Mouse (Mus musculus): ENCODE data around the gene Wipf1.

Gene Wipf1

DNA sequence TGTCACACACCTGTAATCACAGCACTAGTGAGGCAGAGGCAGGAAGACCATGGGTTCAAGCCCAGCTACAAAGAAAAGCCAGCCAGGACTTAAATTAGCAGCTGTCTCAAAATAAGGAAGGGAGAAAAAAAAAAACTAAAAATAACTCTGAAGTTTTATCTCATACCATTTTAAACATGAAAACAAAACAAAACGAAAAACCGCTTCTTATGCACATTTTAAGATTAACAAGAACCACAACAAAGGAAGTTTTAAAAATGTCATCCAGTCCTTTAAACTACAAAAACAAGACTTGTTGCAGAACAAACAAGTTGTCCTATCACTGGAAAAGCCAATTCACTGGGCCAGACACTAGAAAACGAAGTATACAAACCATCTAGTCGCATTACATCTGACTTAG lies 144.4 kb downstream of the Wipf1 start:
- no peak for DNase-seq (ENCODE audit: low spot score)

DNA sequence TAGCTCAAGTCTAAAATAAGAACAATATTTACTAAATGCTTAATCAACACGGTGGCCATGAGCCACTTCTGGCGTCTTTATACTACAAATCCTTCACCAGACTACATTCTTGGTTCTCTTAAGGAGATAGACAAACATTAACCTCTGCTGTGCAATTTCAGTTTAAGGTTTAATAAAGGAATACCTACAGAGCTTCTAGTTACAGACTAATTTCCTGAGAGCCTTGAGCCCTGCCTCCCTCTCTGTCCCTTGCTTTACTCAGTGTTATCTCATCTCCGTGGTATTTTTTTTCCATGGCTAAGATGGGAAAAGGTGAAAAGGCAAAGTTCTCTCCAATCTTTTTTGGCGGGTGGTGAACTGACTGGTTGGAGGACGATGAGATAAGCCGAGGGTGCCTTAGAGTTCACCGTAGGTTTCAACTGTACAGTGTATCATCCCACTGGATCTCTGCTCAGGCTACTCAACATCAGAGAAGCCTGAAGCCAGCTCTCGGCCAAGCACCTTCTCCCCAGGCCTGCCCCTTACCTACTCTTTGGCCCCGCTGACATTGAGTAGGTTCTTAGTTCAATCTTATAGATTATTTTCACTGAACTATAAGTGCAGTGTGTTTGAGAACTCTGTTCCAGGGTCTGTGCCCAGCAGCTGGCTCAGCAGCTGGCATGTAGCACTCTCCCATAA lies 149.1 kb downstream of the Wipf1 start:
- DNase-seq (ENCODE audit: low spot score): no peak

- DNase-seq (ENCODE audit: low spot score): no peak
Observed at GRCm38 (mm10) chr2:73379656-73380055, 149.9 kb downstream of the Wipf1 start.

Measured in adipocyte (in vitro differentiated cells).